Mouse (Mus musculus) ES-E14 (cell line): Measurements from ENCODE around the gene Olfr1111.

Experiments used
- CHD2 ChIP-seq: IDR thresholded peaks from 2 replicates; pipeline ENCODE4 v1.6.1; 2014; ENCODE audit warnings: mild to moderate bottlenecking, low read depth, low read length, inconsistent platforms
- HCFC1 ChIP-seq: IDR thresholded peaks from 2 replicates; pipeline ENCODE4 v1.6.1; 2012; ENCODE audit warnings: low read length, inconsistent platforms, borderline replicate concordance; ENCODE audit not compliant: insufficient read depth
- ZNF384 ChIP-seq: IDR thresholded peaks from 2 replicates; pipeline ENCODE4 v1.6.1; 2012; ENCODE audit warnings: low read depth, low read length, inconsistent platforms

- no peak for TF ChIP-seq ZNF384
- no peak for TF ChIP-seq CHD2
- no peak for TF ChIP-seq HCFC1
These were observed at the start of gene Olfr1111 for GRCm38 (mm10) chr2:87152524-87152923.
